Mouse (Mus musculus) embryonic fibroblast, embryonic 13.5 days (primary cell): ENCODE results near the gene Stard8.

ENCODE experiments used
- CTCF ChIP-seq: IDR thresholded peaks from 2 replicates; pipeline ENCODE4 v1.5.1; 2011; ENCODE audit warnings: mild to moderate bottlenecking, control low read depth, low read length, moderate library complexity, borderline replicate concordance; ENCODE audit not compliant: insufficient read depth
- POLR2A ChIP-seq: IDR thresholded peaks from 2 replicates; pipeline ENCODE4 v1.6.1; 2011; ENCODE audit warnings: low read depth, mild to moderate bottlenecking, control low read depth, low read length, moderate library complexity

GRCm38 (mm10) chrX:99065582-99065981 lies 62.5 kb downstream of the Stard8 start:
- TF ChIP-seq POLR2A = no peak
- TF ChIP-seq CTCF = no peak
